Mouse (Mus musculus) olfactory bulb, adult 2 months (tissue): ENCODE measurements around the gene Rasa3. TPM values are rescaled to one million over a fixed set of nuclear protein-coding genes. Genes with fewer than 3 reads are reported as not detected.

Experiments used
- H3K27ac ChIP-seq: fragments of 200-500 bp; 2 replicates; pipeline ENCODE4 v1.5.1; 2012; ENCODE audit warnings: low read depth, low read length; ENCODE audit not compliant: insufficient read depth
- H3K4me1 ChIP-seq: fragments of 200-500 bp; 2 replicates; pipeline ENCODE4 v1.6.1; 2012; ENCODE audit warnings: low read length; ENCODE audit not compliant: control insufficient read depth, insufficient read depth
- H3K4me3 ChIP-seq: fragments of 200-500 bp; 2 replicates; pipeline ENCODE4 v1.5.1; 2012; ENCODE audit warnings: mild to moderate bottlenecking, low read depth, low read length, moderate library complexity; ENCODE audit not compliant: insufficient read depth
- CTCF ChIP-seq: fragments of 200-500 bp; IDR thresholded peaks from 2 replicates; pipeline ENCODE4 v1.5.1; 2012; ENCODE audit warnings: low read depth, mild to moderate bottlenecking, low read length, moderate library complexity; ENCODE audit not compliant: insufficient read depth
- POLR2A ChIP-seq: fragments of 200-500 bp; IDR thresholded peaks from 2 replicates; pipeline ENCODE4 v1.6.1; 2012; ENCODE audit warnings: mild to moderate bottlenecking, low read depth, low read length, moderate library complexity; ENCODE audit not compliant: insufficient read depth
- WGBS: fragments of 180-500 bp; shearing (Covaris S2); methylation state at CpG from one replicate; pipeline ENCODE4 v1.1.7; 2018; 5-methylcytosine and 5-hydroxymethylcytosine counted together
- polyA plus RNA-seq: library from polyadenylated mRNA; stranded (reverse); fragments of >200 nt; gene quantifications from 2 replicates; pipeline ENCODE4 v1.2.4, GENCODE M21; 2012; ENCODE audit warnings: low replicate concordance; ENCODE audit not compliant: missing spikeins, insufficient read depth, insufficient read length

Gene Rasa3
- polyA plus RNA-seq, 1 experiment: not detected

GRCm38 (mm10) chr8:13675121-13675520 lies 2.3 kb downstream of the Rasa3 start:
- WGBS: 37% methylated on average over 4 of the region's 4 CpGs
- Histone ChIP-seq H3K27ac (peak overlapping the region; percentile 90), H3K4me3 (peak overlapping the region; percentile 92), H3K4me1 (peaks cover 29% of the 10 kb centered on the region)
- TF ChIP-seq CTCF (no peak), POLR2A (no peak)

DNA sequence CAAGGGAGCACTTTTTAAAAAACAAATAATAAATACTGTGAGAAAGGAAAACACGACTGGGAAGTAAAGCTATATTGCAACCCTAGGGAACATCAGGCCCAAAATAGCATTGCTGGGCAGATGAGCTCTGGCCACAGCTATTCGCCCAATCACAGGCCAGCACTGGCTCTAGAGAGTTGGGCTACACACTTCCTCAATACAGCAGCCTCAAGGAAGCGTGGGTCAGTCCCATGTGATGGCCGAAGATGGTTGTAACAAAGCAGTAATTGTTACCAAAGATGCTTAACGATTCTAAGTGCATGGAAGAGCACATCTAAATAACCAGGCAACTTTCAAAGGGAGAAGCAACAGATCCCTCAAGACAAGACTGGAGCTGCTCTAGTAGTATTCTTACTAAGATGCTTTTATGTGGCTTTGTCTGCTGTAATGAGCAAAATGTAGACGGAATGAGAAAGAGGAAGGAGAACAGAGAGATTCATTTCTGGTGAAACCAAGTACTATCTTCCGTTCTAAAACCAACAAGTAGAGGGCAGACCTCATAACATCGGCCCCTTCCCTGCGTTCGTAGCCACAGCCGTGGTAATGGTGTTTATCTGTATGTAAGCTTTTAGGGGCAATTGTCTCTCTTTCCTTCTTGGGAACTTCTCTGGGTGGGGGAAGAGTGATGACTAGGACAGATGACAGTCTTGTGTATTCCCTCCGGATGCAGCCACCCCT lies 3.0 kb downstream of the Rasa3 start:
- Histone ChIP-seq H3K4me3 (peak overlapping the region; percentile 92), H3K4me1 (peaks cover 36% of the 10 kb centered on the region), H3K27ac (peak overlapping the region; percentile 90)
- TF ChIP-seq CTCF: no peak
- no peak for TF ChIP-seq POLR2A
- WGBS: 13% methylated on average over 12 of the region's 12 CpGs

DNA sequence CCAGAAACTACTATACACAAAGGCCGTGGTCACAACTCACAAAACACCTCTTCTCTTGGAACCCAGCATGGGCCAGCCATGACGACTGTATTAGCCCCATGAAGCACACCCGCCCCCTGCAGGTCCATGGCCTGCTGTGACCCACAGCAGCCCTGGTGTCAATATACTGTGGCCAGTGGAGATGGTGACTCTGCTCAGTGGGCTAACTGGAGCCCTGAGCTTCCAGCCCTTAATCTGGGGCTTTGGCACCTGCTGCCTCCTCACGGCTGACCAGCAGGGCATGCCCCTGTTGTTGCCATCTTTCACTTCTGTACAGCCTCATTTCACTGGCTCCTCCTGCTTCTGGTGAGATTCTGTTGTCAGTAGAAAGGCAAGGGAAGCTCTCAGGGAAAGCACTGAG lies 4.2 kb downstream of the Rasa3 start:
- Histone ChIP-seq H3K4me1 (peaks cover 47% of the 10 kb centered on the region), H3K4me3 (peak overlapping the region; percentile 42), H3K27ac (peak overlapping the region; percentile 93)
- TF ChIP-seq CTCF: no peak
- TF ChIP-seq POLR2A: no peak
- WGBS: 33% methylated on average over 4 of the region's 4 CpGs

GRCm38 (mm10) chr8:13671246-13672003 lies 6.0 kb downstream of the Rasa3 start:
- Histone ChIP-seq H3K4me3 (no peak overlapping the region), H3K4me1 (peaks cover 57% of the 10 kb centered on the region), H3K27ac (no peak overlapping the region)
- WGBS: 82% methylated on average over 10 of the region's 10 CpGs
- TF ChIP-seq POLR2A (no peak), CTCF (no peak)

- Histone ChIP-seq H3K4me1 (peaks cover 71% of the 10 kb centered on the region), H3K27ac (peak overlapping the region; percentile 45), H3K4me3 (no peak overlapping the region)
- TF ChIP-seq CTCF (no peak), POLR2A (no peak)
- WGBS: 52% methylated on average over 17 of the region's 17 CpGs
Observed at GRCm38 (mm10) chr8:13670011-13670471, 7.4 kb downstream of the Rasa3 start.

GRCm38 (mm10) chr8:13668367-13668766 lies 9.0 kb downstream of the Rasa3 start:
- Histone ChIP-seq H3K4me3 (no peak overlapping the region), H3K27ac (peak overlapping the region; percentile 4; the same call in 1 of the 2 replicates), H3K4me1 (peaks cover 76% of the 10 kb centered on the region)
- TF ChIP-seq CTCF (no peak), POLR2A (no peak)
- 54% methylated on average over 10 of the region's 10 CpGs for WGBS

GRCm38 (mm10) chr8:13667917-13668316 lies 9.5 kb downstream of the Rasa3 start:
- H3K4me1 ChIP-seq: peaks cover 74% of the 10 kb centered on the region
- H3K27ac ChIP-seq: peak overlapping the region; percentile 4; the same call in 1 of the 2 replicates
- 66% methylated on average over 4 of the region's 4 CpGs for WGBS
- no peak overlapping the region for H3K4me3 ChIP-seq
- TF ChIP-seq CTCF: peak; percentile 16; the same call in 1 of the 2 replicates
- TF ChIP-seq POLR2A: no peak

GRCm38 (mm10) chr8:13665944-13666343 lies 11.5 kb downstream of the Rasa3 start:
- 57% methylated on average over 8 of the region's 8 CpGs for WGBS
- H3K4me1 ChIP-seq: peaks cover 74% of the 10 kb centered on the region
- no peak for TF ChIP-seq POLR2A
- TF ChIP-seq CTCF: no peak
- H3K4me3 ChIP-seq: no peak overlapping the region
- peak overlapping the region; percentile 3; the same call in 1 of the 2 replicates for H3K27ac ChIP-seq

GRCm38 (mm10) chr8:13665538-13665937 lies 11.9 kb downstream of the Rasa3 start:
- WGBS: 80% methylated on average over 4 of the region's 4 CpGs
- peaks cover 73% of the 10 kb centered on the region for H3K4me1 ChIP-seq
- H3K27ac ChIP-seq: no peak overlapping the region
- TF ChIP-seq POLR2A (no peak), CTCF (no peak)
- H3K4me3 ChIP-seq: no peak overlapping the region

- Histone ChIP-seq H3K27ac (0 out of 2 replicates have a peak overlapping the region, but pooled peaks have one; percentile 13), H3K4me3 (no peak overlapping the region), H3K4me1 (peaks cover 70% of the 10 kb centered on the region)
- TF ChIP-seq POLR2A (no peak), CTCF (no peak)
- WGBS: 61% methylated on average over 6 of the region's 6 CpGs
Observed at GRCm38 (mm10) chr8:13664711-13665210, 12.6 kb downstream of the Rasa3 start.
